Mouse (Mus musculus): ENCODE data around the gene Arsg. TPM values are rescaled to one million over a fixed set of nuclear protein-coding genes. Genes with fewer than 3 reads are reported as not detected.
"Not testable (repeated sequence)": the region's sequence is repeated elsewhere in the genome, so short reads cannot be mapped to it uniquely, and the experiment has no call there.

The Arsg gene
- polyA plus RNA-seq, 1 experiment: 2.3 TPM

- WGBS: 78% methylated on average over 4 of the region's 4 CpGs
- DNase-seq (ENCODE audit: low read depth, low spot score): no peak
Observed at GRCm38 (mm10) chr11:109491844-109492243, 18.7 kb downstream of the Arsg start.

- 81% methylated on average over 8 of the region's 8 CpGs for WGBS
- DNase-seq (ENCODE audit: low read depth, low spot score): not testable (repeated sequence)
Observed at GRCm38 (mm10) chr11:109492847-109493464, 19.8 kb downstream of the Arsg start.

GRCm38 (mm10) chr11:109494890-109495770, 22.0 kb downstream of the Arsg start:
- DNase-seq (ENCODE audit: low read depth, low spot score): no peak
- 41% methylated on average over 24 of the region's 24 CpGs for WGBS

GRCm38 (mm10) chr11:109495771-109496474, 22.7 kb downstream of the Arsg start:
- 18% methylated on average over 14 of the region's 14 CpGs for WGBS
- DNase-seq (ENCODE audit: low read depth, low spot score): no peak

- 54% methylated on average over 7 of the region's 7 CpGs for WGBS
- DNase-seq (ENCODE audit: low read depth, low spot score): no peak
Observed at GRCm38 (mm10) chr11:109496475-109496993, 23.4 kb downstream of the Arsg start.

GRCm38 (mm10) chr11:109496996-109497714, 24.0 kb downstream of the Arsg start:
- 78% methylated on average over 6 of the region's 6 CpGs for WGBS
- no peak for DNase-seq (ENCODE audit: low read depth, low spot score)

GRCm38 (mm10) chr11:109497990-109498389, 24.8 kb downstream of the Arsg start:
- no peak for DNase-seq (ENCODE audit: low read depth, low spot score)
- 26% methylated on average over 9 of the region's 9 CpGs for WGBS

- no peak for DNase-seq (ENCODE audit: low read depth, low spot score)
- 69% methylated on average over 5 of the region's 5 CpGs for WGBS
Observed at GRCm38 (mm10) chr11:109500206-109500605, 27.0 kb downstream of the Arsg start.

- no peak for DNase-seq (ENCODE audit: low read depth, low spot score)
Observed at GRCm38 (mm10) chr11:109504977-109505376, 31.8 kb downstream of the Arsg start.

GRCm38 (mm10) chr11:109505823-109506222, 32.6 kb downstream of the Arsg start:
- 90% methylated on average over 4 of the region's 4 CpGs for WGBS
- no peak for DNase-seq (ENCODE audit: low read depth, low spot score)

More at GRCm38 (mm10) chr11:109504977-109505376, 31.8 kb downstream of the Arsg start:
- WGBS: 64% methylated on average over 9 of the region's 9 CpGs

GRCm38 (mm10) chr11:109507068-109507467, 33.9 kb downstream of the Arsg start:
- 80% methylated on average over 3 of the region's 3 CpGs for WGBS

GRCm38 (mm10) chr11:109512995-109513675, 40.0 kb downstream of the Arsg start:
- no peak for DNase-seq (ENCODE audit: low read depth, low spot score)
- 91% methylated on average over 16 of the region's 16 CpGs for WGBS

More at GRCm38 (mm10) chr11:109507068-109507467, 33.9 kb downstream of the Arsg start:
- DNase-seq (ENCODE audit: low read depth, low spot score): no peak

GRCm38 (mm10) chr11:109514064-109514612, 41.0 kb downstream of the Arsg start:
- 13% methylated on average over 3 of the region's 3 CpGs for WGBS
- DNase-seq (ENCODE audit: low read depth, low spot score): no peak

- WGBS: 91% methylated on average over 11 of the region's 11 CpGs
- DNase-seq (ENCODE audit: low read depth, low spot score): no peak
Observed at GRCm38 (mm10) chr11:109517330-109517729, 44.2 kb downstream of the Arsg start.

GRCm38 (mm10) chr11:109517816-109518215, 44.6 kb downstream of the Arsg start:
- 79% methylated on average over 3 of the region's 3 CpGs for WGBS

GRCm38 (mm10) chr11:109520958-109521357, 47.8 kb downstream of the Arsg start:
- DNase-seq (ENCODE audit: low read depth, low spot score): no peak
- 30% methylated on average over 7 of the region's 7 CpGs for WGBS

More at GRCm38 (mm10) chr11:109517816-109518215, 44.6 kb downstream of the Arsg start:
- DNase-seq (ENCODE audit: low read depth, low spot score): no peak

- WGBS: 78% methylated on average over 5 of the region's 5 CpGs
- no peak for DNase-seq (ENCODE audit: low read depth, low spot score)
Observed at GRCm38 (mm10) chr11:109524869-109525268, 51.7 kb downstream of the Arsg start.

- 95% methylated on average over 4 of the region's 4 CpGs for WGBS
- DNase-seq (ENCODE audit: low read depth, low spot score): no peak
Observed at GRCm38 (mm10) chr11:109525571-109525970, 52.4 kb downstream of the Arsg start.
